ENCODE assay signal across 8 mouse cellular contexts in the genomic region with DNA sequence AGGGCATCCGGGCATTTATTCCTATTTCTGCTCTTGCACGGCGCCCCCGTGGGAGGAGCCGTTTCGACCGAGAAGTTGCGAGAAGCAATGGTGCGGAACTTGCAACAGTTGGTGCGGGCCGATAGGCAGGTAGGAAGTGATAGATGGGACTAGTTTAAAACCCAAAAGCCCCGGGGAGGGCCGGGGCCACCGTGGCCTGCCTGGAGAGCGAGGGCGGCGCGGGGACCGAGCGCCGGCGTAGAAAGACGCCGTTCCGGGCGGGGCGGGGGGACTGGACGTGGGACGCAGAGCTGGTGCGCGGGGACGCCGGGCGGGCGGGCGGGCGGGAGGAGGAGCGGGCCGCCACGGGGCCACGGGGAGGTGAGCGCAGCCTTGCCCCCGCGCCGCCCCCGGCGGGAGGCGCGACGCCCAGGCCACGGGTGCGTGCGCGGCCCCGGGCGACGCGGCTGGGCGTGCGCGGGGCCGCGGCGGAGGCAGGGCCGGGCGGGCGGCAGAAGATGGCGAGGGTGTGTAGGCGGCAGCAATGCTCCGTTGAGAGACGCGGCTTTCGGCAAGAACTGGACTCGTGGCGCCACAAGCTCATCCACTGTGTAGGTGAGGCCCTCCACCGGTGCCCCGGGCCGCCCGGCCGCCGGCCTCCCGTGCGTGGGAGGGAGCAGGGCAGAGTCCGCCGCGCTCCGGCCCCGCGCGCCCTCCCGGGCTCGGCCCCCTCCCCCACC. TPM values are rescaled to one million over a fixed set of nuclear protein-coding genes. Genes with fewer than 3 reads are reported as not detected.
A peak's percentile ranks its signal among the peaks of the same experiment; 100 is the strongest.
DNase-seq lines count a peak whose midpoint lies in the region; ATAC-seq lines count a peak whose summit lies in the region.

Gene Lcor (plus strand): TSS at position 448 of the 719 bp plus-strand sequence.

- peak within 1 kb of the TSS; percentile 97 for H3K9ac ChIP-seq in heart, embryonic 13.5 days
- H3K9ac ChIP-seq in liver, embryonic 12.5 days = peak within 1 kb of the TSS; percentile 99
- H3K9ac ChIP-seq in stomach, embryonic 14.5 days (replicated peaks; ENCODE audit: low read depth, low read length) = peak within 1 kb of the TSS; percentile 87

- peaks cover 3% of the 10 kb centered on the region for H3K36me3 ChIP-seq in erythroblast, embryonic 14.5 days (ENCODE audit: control insufficient read depth)
- no peaks in the 10 kb centered on the region for H3K36me3 ChIP-seq in heart, embryonic 13.5 days
- H3K36me3 ChIP-seq in liver, embryonic 12.5 days = no peaks in the 10 kb centered on the region
- no peaks in the 10 kb centered on the region for H3K36me3 ChIP-seq in stomach, embryonic 14.5 days (ENCODE audit: control insufficient read depth, insufficient read depth, low read length)

- WGBS in heart, embryonic 13.5 days = under 1% methylated on average over 63 of the region's 92 CpGs
- under 1% methylated on average over 72 of the region's 92 CpGs for WGBS in liver, embryonic 12.5 days (ENCODE audit: insufficient replicate concordance)
- WGBS in stomach, embryonic 14.5 days = under 1% methylated on average over 69 of the region's 92 CpGs

- peaks cover 32% of the 10 kb centered on the region for H3K4me1 ChIP-seq in erythroblast, embryonic 14.5 days (ENCODE audit: control insufficient read depth)
- peaks cover 40% of the 10 kb centered on the region for H3K4me1 ChIP-seq in heart, embryonic 13.5 days
- H3K4me1 ChIP-seq in liver, embryonic 12.5 days = peaks cover 34% of the 10 kb centered on the region
- H3K4me1 ChIP-seq in stomach, embryonic 14.5 days (ENCODE audit: control insufficient read depth, insufficient read depth, low read length) = peaks cover 15% of the 10 kb centered on the region

- peak within 1 kb of the TSS; percentile 99 for H3K27ac ChIP-seq in heart, embryonic 13.5 days (replicated peaks)
- peak within 1 kb of the TSS; percentile 99 for H3K27ac ChIP-seq in liver, embryonic 12.5 days
- H3K27ac ChIP-seq in stomach, embryonic 14.5 days (ENCODE audit: low read length) = peak within 1 kb of the TSS; percentile 98

- peak within 1 kb of the TSS; percentile 81 for H3K4me2 ChIP-seq in heart, embryonic 13.5 days
- peak within 1 kb of the TSS; percentile 96 for H3K4me2 ChIP-seq in liver, embryonic 12.5 days
- peak within 1 kb of the TSS; percentile 86 for H3K4me2 ChIP-seq in stomach, embryonic 14.5 days (replicated peaks; ENCODE audit: low read depth, low read length)

- H3K4me3 ChIP-seq in erythroblast, embryonic 14.5 days (replicated peaks) = peak within 1 kb of the TSS; percentile 100
- H3K4me3 ChIP-seq in heart, embryonic 13.5 days = peak within 1 kb of the TSS; percentile 96
- peak within 1 kb of the TSS; percentile 97 for H3K4me3 ChIP-seq in liver, embryonic 12.5 days
- H3K4me3 ChIP-seq in stomach, embryonic 14.5 days (ENCODE audit: low read depth, low read length) = peak within 1 kb of the TSS; percentile 87

- peak; percentile 88 for ATAC-seq in heart, embryonic 13.5 days (ENCODE audit: extremely low read depth, insufficient number of reproducible peaks, low FRiP score, low TSS enrichment)
- ATAC-seq in liver, embryonic 12.5 days = peak; percentile 94
- ATAC-seq in stomach, embryonic 14.5 days (ENCODE audit: insufficient number of reproducible peaks, insufficient read depth, low FRiP score, low read depth) = peak; percentile 92

- H3K9me3 ChIP-seq in erythroblast, embryonic 14.5 days (ENCODE audit: control insufficient read depth, low read length) = no peaks in the 10 kb centered on the region
- H3K9me3 ChIP-seq in heart, embryonic 13.5 days = no peaks in the 10 kb centered on the region
- no peaks in the 10 kb centered on the region for H3K9me3 ChIP-seq in liver, embryonic 12.5 days (replicated peaks)
- H3K9me3 ChIP-seq in stomach, embryonic 14.5 days (ENCODE audit: control insufficient read depth, low read depth, low read length) = no peaks in the 10 kb centered on the region

- peaks cover 16% of the 10 kb centered on the region for H3K27me3 ChIP-seq in erythroblast, embryonic 14.5 days (ENCODE audit: control insufficient read depth)
- H3K27me3 ChIP-seq in heart, embryonic 13.5 days (replicated peaks) = no peaks in the 10 kb centered on the region
- H3K27me3 ChIP-seq in liver, embryonic 12.5 days (replicated peaks) = 0 out of 2 replicates have a peak, but pooled peaks cover 5% of the 10 kb centered on the region
- no peaks in the 10 kb centered on the region for H3K27me3 ChIP-seq in stomach, embryonic 14.5 days (ENCODE audit: control insufficient read depth, insufficient read depth, low read length)

- peak; percentile 93 for DNase-seq in CD4-positive, CD25-positive, alpha-beta regulatory T cell, adult 2 months (ENCODE audit: low read depth, low spot score)
- peak; percentile 64 for DNase-seq in brain, embryonic 18.5 days (ENCODE audit: low read depth, low spot score)
- DNase-seq in kidney, postnatal 10 days = peak; percentile 90
- DNase-seq in natural killer cell, adult 2 months (ENCODE audit: low spot score in 2 of 2) = peak; percentile 73 to 81

RNA-seq across cellular contexts. Expression of gene Lcor, which starts in this region (rescaled TPM):
- 0.16 and 0.24 TPM in 2 replicates for polyA plus RNA-seq in erythroblast, embryonic 14.5 days (2012)
- 9.2 and 11.0 TPM in 2 replicates for polyA plus RNA-seq in heart, embryonic 13.5 days (2015; fragmentation: Nextera tagmentation; extraction: Ambion mirVana)
- polyA plus RNA-seq in liver, embryonic 12.5 days (2016; fragmentation: Nextera tagmentation; extraction: Ambion mirVana) = 7.9 and 9.3 TPM in 2 replicates
- polyA plus RNA-seq in stomach, embryonic 14.5 days (2014; fragmentation: Nextera tagmentation; extraction: Ambion mirVana) = 20.6 and 23.0 TPM in 2 replicates

Comparison
In these comparisons a context has a peak if more than half of its experiments do, and no peak if none do; other contexts are left out.
1. Peak in every context shown above with its lines: DNase-seq, ATAC-seq, H3K4me3 ChIP-seq and H3K27ac ChIP-seq.